Mouse (Mus musculus) CH12.LX (cell line): Measurements from ENCODE around the gene Clk3. TPM values are rescaled to one million over a fixed set of nuclear protein-coding genes. Genes with fewer than 3 reads are reported as not detected.

Experiments
- DNase-seq: peaks from one replicate; pipeline ENCODE4 v3.0.0-alpha.2; 2013; ENCODE audit errors: extremely low read depth
- H3K27ac ChIP-seq: 2 replicates; pipeline ENCODE4 v1.5.1; 2012; ENCODE audit warnings: low read depth, mild to moderate bottlenecking, control low read depth, moderate library complexity; ENCODE audit not compliant: insufficient read depth
- H3K27me3 ChIP-seq: replicated peaks from 2 replicates; pipeline ENCODE3; 2012; ENCODE audit warnings: inconsistent platforms
- H3K36me3 ChIP-seq, 2 experiments: replicated peaks in 1 of 2; 2 replicates each; pipeline versions ENCODE3 to v1.6.1; 2012; ENCODE audit warnings: inconsistent platforms in 1 of 2, low read length in 1 of 2, mild to moderate bottlenecking in 1 of 2, mixed read lengths in 1 of 2, moderate library complexity in 1 of 2; ENCODE audit not compliant: control insufficient read depth in 1 of 2, insufficient read depth in 1 of 2
- H3K4me1 ChIP-seq, 2 experiments: 2 replicates each; pipeline ENCODE4 v1.6.1; 2012; ENCODE audit warnings: inconsistent platforms in 1 of 2, moderate library complexity in 1 of 2; ENCODE audit not compliant: insufficient read depth in 2 of 2, control insufficient read depth in 1 of 2
- H3K4me2 ChIP-seq: 2 replicates; pipeline ENCODE4 v1.6.1; 2012; ENCODE audit warnings: low read depth, mild to moderate bottlenecking, control low read depth; ENCODE audit not compliant: poor library complexity, insufficient read depth, severe bottlenecking
- H3K4me3 ChIP-seq, 3 experiments: fragments of 150-350 bp in 1 of 3; sonication (generic) in 1 of 3; replicated peaks in 1 of 3; 2 replicates each; pipeline versions ENCODE3 to v1.5.1; 2011 to 2012; ENCODE audit warnings: low read depth in 2 of 3, low read length in 2 of 3, mild to moderate bottlenecking in 2 of 3, moderate library complexity in 2 of 3, control low read depth in 1 of 3, improper control_type of control experiment in 1 of 3, inconsistent platforms in 1 of 3, mixed read lengths in 1 of 3; ENCODE audit not compliant: poor library complexity in 1 of 3
- H3K79me2 ChIP-seq: replicated peaks from 2 replicates; pipeline ENCODE4 v1.6.1; 2012; ENCODE audit warnings: mild to moderate bottlenecking, moderate library complexity; ENCODE audit not compliant: control insufficient read depth, poor library complexity, insufficient read depth, severe bottlenecking; ENCODE audit errors: extremely low read depth
- H3K9ac ChIP-seq: 2 replicates; pipeline ENCODE4 v1.6.1; 2012; ENCODE audit warnings: low read depth, mild to moderate bottlenecking, control low read depth, moderate library complexity; ENCODE audit not compliant: insufficient read depth
- H3K9me3 ChIP-seq: replicated peaks from 2 replicates; pipeline ENCODE3; 2012; ENCODE audit warnings: low read length, inconsistent platforms, mixed read lengths
- CHD1 ChIP-seq: IDR thresholded peaks from 2 replicates; pipeline ENCODE4 v1.6.1; 2012; ENCODE audit warnings: low read depth, low read length, improper control_type of control experiment, inconsistent platforms
- CHD2 ChIP-seq: IDR thresholded peaks from 2 replicates; pipeline ENCODE4 v1.6.1; 2011; ENCODE audit warnings: low read length, improper control_type of control experiment
- E2F4 ChIP-seq: IDR thresholded peaks from 2 replicates; pipeline ENCODE4 v1.6.1; 2011; ENCODE audit warnings: low read depth, low read length, improper control_type of control experiment; ENCODE audit not compliant: insufficient replicate concordance
- ELF1 ChIP-seq: IDR thresholded peaks from 2 replicates; pipeline ENCODE4 v1.6.1; 2014; ENCODE audit warnings: low read depth, mild to moderate bottlenecking, inconsistent platforms, low read length, improper control_type of control experiment
- EP300 ChIP-seq: IDR thresholded peaks from 2 replicates; pipeline ENCODE4 v1.6.1; 2011; ENCODE audit warnings: low read length, improper control_type of control experiment
- HCFC1 ChIP-seq: IDR thresholded peaks from 2 replicates; pipeline ENCODE4 v1.6.1; 2012; ENCODE audit warnings: low read depth, mild to moderate bottlenecking, inconsistent platforms, low read length, improper control_type of control experiment
- JUN ChIP-seq: IDR thresholded peaks from 2 replicates; pipeline ENCODE4 v1.6.1; 2011; ENCODE audit warnings: low read depth, mild to moderate bottlenecking, low read length, improper control_type of control experiment, moderate library complexity; ENCODE audit not compliant: insufficient read depth
- JUND ChIP-seq: conservative IDR thresholded peaks from 2 replicates; pipeline ENCODE4 v1.6.1; 2011; ENCODE audit warnings: low read depth, low read length, improper control_type of control experiment
- MAX ChIP-seq: IDR thresholded peaks from 2 replicates; pipeline ENCODE4 v1.6.1; 2011; ENCODE audit warnings: low read length, improper control_type of control experiment
- MEF2A ChIP-seq: IDR thresholded peaks from 2 replicates; pipeline ENCODE4 v1.6.1; 2014; ENCODE audit warnings: low read depth, mild to moderate bottlenecking, inconsistent platforms, low read length, improper control_type of control experiment, borderline replicate concordance
- MXI1 ChIP-seq: IDR thresholded peaks from 2 replicates; pipeline ENCODE4 v1.6.1; 2011; ENCODE audit warnings: mild to moderate bottlenecking, low read depth, low read length, improper control_type of control experiment
- NELFE ChIP-seq: IDR thresholded peaks from 2 replicates; pipeline ENCODE4 v1.6.1; 2011; ENCODE audit warnings: low read depth, low read length, improper control_type of control experiment
- NRF1 ChIP-seq: IDR thresholded peaks from 2 replicates; pipeline ENCODE4 v1.6.1; 2014; ENCODE audit warnings: low read depth, mild to moderate bottlenecking, inconsistent platforms, low read length, improper control_type of control experiment, moderate library complexity
- POLR2A ChIP-seq: IDR thresholded peaks from 2 replicates; pipeline ENCODE4 v1.6.1; 2011; ENCODE audit warnings: low read depth, mild to moderate bottlenecking, improper control_type of control experiment, low read length
- POLR2AphosphoS2 ChIP-seq: IDR thresholded peaks from 2 replicates; pipeline ENCODE4 v1.6.1; 2011; ENCODE audit warnings: low read depth, low read length, improper control_type of control experiment
- RAD21 ChIP-seq: IDR thresholded peaks from 2 replicates; pipeline ENCODE4 v1.6.1; 2011; ENCODE audit warnings: low read depth, mild to moderate bottlenecking, low read length, improper control_type of control experiment, moderate library complexity
- RCOR1 ChIP-seq: conservative IDR thresholded peaks from 2 replicates; pipeline ENCODE4 v1.6.1; 2012; ENCODE audit warnings: low read depth, mild to moderate bottlenecking, inconsistent platforms, low read length, improper control_type of control experiment
- SIN3A ChIP-seq: IDR thresholded peaks from 2 replicates; pipeline ENCODE4 v1.6.1; 2012; ENCODE audit warnings: low read length, improper control_type of control experiment, inconsistent platforms
- TBP ChIP-seq: conservative IDR thresholded peaks from 2 replicates; pipeline ENCODE4 v1.6.1; 2011; ENCODE audit warnings: low read depth, low read length, improper control_type of control experiment
- TCF12 ChIP-seq: IDR thresholded peaks from 2 replicates; pipeline ENCODE4 v1.6.1; 2014; ENCODE audit warnings: low read depth, mild to moderate bottlenecking, inconsistent platforms, low read length, improper control_type of control experiment
- UBTF ChIP-seq: IDR thresholded peaks from 2 replicates; pipeline ENCODE4 v1.6.1; 2012; ENCODE audit warnings: low read depth, mild to moderate bottlenecking, inconsistent platforms, low read length, improper control_type of control experiment, moderate library complexity
- USF2 ChIP-seq: conservative IDR thresholded peaks from 2 replicates; pipeline ENCODE4 v1.6.1; 2011; ENCODE audit warnings: low read depth, low read length, improper control_type of control experiment
- ZC3H11A ChIP-seq: IDR thresholded peaks from 2 replicates; pipeline ENCODE4 v1.6.1; 2012; ENCODE audit warnings: low read depth, mild to moderate bottlenecking, inconsistent platforms, low read length, improper control_type of control experiment
- ZKSCAN1 ChIP-seq: IDR thresholded peaks from 2 replicates; pipeline ENCODE4 v1.6.1; 2012; ENCODE audit warnings: low read depth, inconsistent platforms, low read length, improper control_type of control experiment, borderline replicate concordance
- ZMIZ1 ChIP-seq: IDR thresholded peaks from 2 replicates; pipeline ENCODE4 v1.6.1; 2012; ENCODE audit warnings: low read depth, mild to moderate bottlenecking, inconsistent platforms, low read length, improper control_type of control experiment
- ZNF384 ChIP-seq: IDR thresholded peaks from 2 replicates; pipeline ENCODE4 v1.6.1; 2012; ENCODE audit warnings: low read depth, low read length, improper control_type of control experiment, inconsistent platforms
- dilution Hi-C: fragments of 300-500 bp; cut with MboI; formaldehyde crosslinking; loops from 2 replicates; pipeline ENCODE4 v1.14.3; 2020; ENCODE audit warnings: low sequenced_read_pairs; ENCODE audit not compliant: extremely low pct_unique_long_range_greater_than_20kb, extremely low pct_ligation_motif_present
- in situ Hi-C: fragments of 300-500 bp; cut with MboI; formaldehyde crosslinking; loops from 3 replicates; pipeline ENCODE4 v1.14.3; 2019; ENCODE audit warnings: low sequenced_read_pairs, low pct_ligation_motif_present, low pct_unique_long_range_greater_than_20kb, mixed read lengths
- polyA plus RNA-seq: library from polyadenylated mRNA; unstranded; fragments of >175 nt; gene quantifications from 2 replicates; pipeline ENCODE4 v1.2.1, GENCODE M21; 2012; ENCODE audit warnings: low read depth; ENCODE audit not compliant: insufficient read length
- total RNA-seq, 2 experiments: library from RNA; depleted of rRNA; stranded (reverse); fragments of 300-350 nt in 1 of 2; fragments of >200 nt in 1 of 2; gene quantifications; 2 replicates each; pipeline ENCODE4 v1.2.3; 2012 to 2014

Clk3 gene
- total and polyA plus RNA-seq, 3 experiments = 46.7 to 87.7 (median 62.4) TPM

DNA sequence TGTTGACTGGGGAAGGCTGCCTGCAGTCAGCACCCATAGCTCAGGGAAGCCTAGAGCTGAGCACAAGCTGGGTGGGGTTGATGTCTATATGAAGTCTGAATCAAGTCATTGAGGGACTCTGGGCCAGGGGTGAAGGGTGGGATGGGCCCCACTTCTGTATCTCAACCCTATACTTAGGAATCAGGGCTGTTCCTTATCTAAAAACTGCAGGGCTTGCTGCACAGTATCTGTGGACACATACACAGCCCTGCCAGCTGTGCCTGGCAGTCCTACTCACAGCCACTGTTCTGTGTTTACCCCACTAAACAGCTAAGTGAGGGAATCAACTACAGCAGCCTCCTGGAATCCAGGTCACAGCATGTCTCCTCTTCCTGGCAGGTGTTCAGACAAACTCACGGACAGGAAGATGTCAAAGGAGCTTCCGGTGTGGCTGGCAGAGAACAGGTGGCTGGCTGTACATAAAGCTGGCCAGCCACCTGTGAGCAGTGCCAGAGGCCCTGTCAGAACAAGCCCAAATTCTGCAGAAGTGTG is 3.9 kb upstream of the Clk3 start (continued):
- TF ChIP-seq RCOR1 (no peak), CHD1 (no peak; the same call in 1 of the 2 replicates), MXI1 (peak; percentile 36; the same call in 1 of the 2 replicates), NRF1 (no peak), MEF2A (no peak), TCF12 (peak; percentile 95), ZC3H11A (no peak), ZMIZ1 (no peak)

DNA sequence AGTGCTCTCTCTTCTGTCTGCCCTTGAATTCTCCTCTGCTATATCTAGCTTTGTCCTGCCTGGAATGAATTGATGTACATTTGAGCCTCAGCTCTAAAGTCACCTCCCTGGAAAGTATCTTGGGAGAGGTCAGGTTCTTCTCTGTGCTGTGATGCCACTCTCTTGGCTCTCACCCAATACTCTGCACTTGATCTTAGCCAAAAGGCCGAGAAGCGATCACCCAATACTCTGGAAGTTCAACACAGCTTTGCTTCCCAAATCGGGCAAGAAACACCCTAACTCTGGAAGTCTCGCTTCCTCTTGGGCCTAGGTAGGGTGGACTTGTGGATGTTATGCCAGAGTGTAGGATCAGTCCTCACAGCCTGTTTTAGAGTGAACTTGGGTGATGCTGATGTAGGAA is 1.6 kb upstream of the Clk3 start:
- H3K9me3 ChIP-seq = no peaks in the 10 kb centered on the region
- H3K79me2 ChIP-seq = peaks cover 26% of the 10 kb centered on the region
- H3K36me3 ChIP-seq = no peaks in the 10 kb centered on the region
- H3K27ac ChIP-seq = no peak overlapping the region
- peaks cover 14% of the 10 kb centered on the region for H3K27me3 ChIP-seq
- dilution Hi-C loops = no loop called here
- H3K9ac ChIP-seq = no peak overlapping the region
- DNase-seq = no peak
- peaks cover 17 to 52% of the 10 kb centered on the region in 2 experiments for H3K4me1 ChIP-seq
- no peak for TF ChIP-seq ZKSCAN1
- no peak for TF ChIP-seq NELFE
- TF ChIP-seq SIN3A = no peak
- no peak for TF ChIP-seq UBTF
- no peak for TF ChIP-seq POLR2AphosphoS2
- no peak for TF ChIP-seq ZNF384
- no peak for TF ChIP-seq JUN
- no peak for TF ChIP-seq TCF12
- no peak for TF ChIP-seq USF2
- TF ChIP-seq TBP = no peak
- no peak for TF ChIP-seq CHD1
- TF ChIP-seq ZC3H11A = no peak
- TF ChIP-seq JUND = no peak
- no peak for TF ChIP-seq NRF1
- H3K4me3 ChIP-seq = no peak overlapping the region
- in situ Hi-C loops = no loop called here
- no peak overlapping the region for H3K4me2 ChIP-seq

DNA sequence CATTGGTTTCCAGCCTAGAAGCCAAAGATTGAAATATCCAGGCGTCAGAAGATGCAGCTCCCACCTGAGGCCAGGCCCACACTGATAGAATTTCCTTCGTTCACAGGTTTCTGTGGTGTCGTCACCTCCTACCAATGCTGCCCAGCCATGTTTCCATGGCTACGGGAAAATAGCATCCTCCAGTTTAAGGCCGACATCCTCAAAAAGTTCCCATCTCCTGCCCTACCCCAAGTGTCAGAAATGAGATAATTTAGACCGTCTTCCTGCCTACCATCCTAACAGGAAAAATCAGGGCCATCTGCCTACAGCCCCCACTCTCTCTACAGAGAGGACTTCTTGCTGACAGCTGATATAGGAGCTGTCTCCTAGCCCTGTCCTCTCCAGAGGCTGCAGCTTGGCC is 771 bp upstream of the Clk3 start:
- Histone ChIP-seq H3K9ac (peak overlapping the region; percentile 84; the same call in 1 of the 2 replicates), H3K9me3 (no peaks in the 10 kb centered on the region), H3K27ac (no peak overlapping the region), H3K4me2 (peak overlapping the region; percentile 83; the same call in 1 of the 2 replicates), H3K79me2 (peaks cover 34% of the 10 kb centered on the region), H3K4me3 (peak overlapping the region in 1 of 3 experiments; percentile 85), H3K27me3 (peaks cover 14% of the 10 kb centered on the region), H3K36me3 (peaks cover 3 to 6% of the 10 kb centered on the region in 2 experiments), H3K4me1 (peaks cover 17 to 60% of the 10 kb centered on the region in 2 experiments)
- in situ Hi-C loops (no loop called here), dilution Hi-C loops (no loop called here)
- no peak for TF ChIP-seq CHD1
- no peak for TF ChIP-seq RCOR1
- TF ChIP-seq USF2 = no peak
- TF ChIP-seq RAD21 = no peak
- TF ChIP-seq ELF1 = no peak
- TF ChIP-seq TBP = no peak
- no peak for TF ChIP-seq SIN3A
- TF ChIP-seq E2F4 = no peak
- TF ChIP-seq POLR2AphosphoS2 = no peak
- TF ChIP-seq MEF2A = no peak
- no peak for TF ChIP-seq POLR2A
- no peak for TF ChIP-seq HCFC1
- no peak for TF ChIP-seq NELFE
- no peak for TF ChIP-seq MAX
- no peak for TF ChIP-seq CHD2
- no peak for TF ChIP-seq EP300
- no peak for DNase-seq
